Mouse (Mus musculus) forebrain, embryonic 11.5 days (tissue): ENCODE measurements around the gene Mea1. TPM values are rescaled to one million over a fixed set of nuclear protein-coding genes. Genes with fewer than 3 reads are reported as not detected.

Source experiments
- ATAC-seq: fragments of 200-750 bp; cut with Nextera tagmentation; replicated peaks from 2 replicates; pipeline ENCODE4 v1.8.0; 2017; ENCODE audit warnings: moderate TSS enrichment; ENCODE audit not compliant: low FRiP score
- DNase-seq: peaks from one replicate; pipeline ENCODE4 v3.0.0-alpha.2; 2017; ENCODE audit warnings: low spot score
- H3K27ac ChIP-seq: fragments of 300-500 bp; sonication (generic); 2 replicates; pipeline ENCODE4 v1.5.1; 2014; ENCODE audit warnings: low read depth, low read length
- H3K27me3 ChIP-seq: fragments of 300-500 bp; sonication (generic); 2 replicates; pipeline ENCODE4 v1.6.1; 2014; ENCODE audit warnings: mild to moderate bottlenecking, low read length, mixed read lengths; ENCODE audit not compliant: control insufficient read depth, insufficient read depth
- H3K36me3 ChIP-seq: fragments of 300-500 bp; sonication (generic); 2 replicates; pipeline ENCODE4 v1.6.1; 2014; ENCODE audit warnings: mild to moderate bottlenecking, low read length, moderate library complexity, mixed read lengths; ENCODE audit not compliant: control insufficient read depth, insufficient read depth
- H3K4me1 ChIP-seq: fragments of 300-500 bp; sonication (generic); replicated peaks from 2 replicates; pipeline ENCODE4 v1.6.1; 2014; ENCODE audit warnings: low read length, mixed read lengths; ENCODE audit not compliant: control insufficient read depth, insufficient read depth
- H3K4me2 ChIP-seq: fragments of 300-500 bp; sonication (generic); 2 replicates; pipeline ENCODE4 v1.6.1; 2014; ENCODE audit warnings: low read depth, mild to moderate bottlenecking, low read length, moderate library complexity, mixed read lengths; ENCODE audit not compliant: severe bottlenecking
- H3K4me3 ChIP-seq: fragments of 300-500 bp; sonication (generic); 2 replicates; pipeline ENCODE4 v1.5.1; 2014; ENCODE audit warnings: low read depth, low read length
- H3K9ac ChIP-seq: fragments of 300-500 bp; sonication (generic); 2 replicates; pipeline ENCODE4 v1.6.1; 2014; ENCODE audit warnings: low read length
- H3K9me3 ChIP-seq: fragments of 300-500 bp; sonication (generic); 2 replicates; pipeline ENCODE4 v1.6.1; 2016; ENCODE audit warnings: low read length, mixed read lengths; ENCODE audit not compliant: control insufficient read depth
- WGBS: fragments of 180-500 bp; shearing (Covaris S2); extraction: QIAGEN DNeasy Blood & Tissue Kit; methylation state at CpG from one replicate; pipeline ENCODE4 v1.1.7; 2014; 5-methylcytosine and 5-hydroxymethylcytosine counted together
- polyA plus RNA-seq: library from polyadenylated mRNA; unstranded; fragments of >200 nt; fragmentation: Nextera tagmentation; extraction: Ambion mirVana; gene quantifications from 2 replicates; pipeline ENCODE4 v1.2.1, GENCODE M21; 2014

Mea1 gene
- polyA plus RNA-seq, 1 experiment from 2014 or later: 167 TPM

- 88% methylated on average over 7 of the region's 7 CpGs for WGBS
- no peaks in the 10 kb centered on the region for H3K4me1 ChIP-seq
Measured at GRCm38 (mm10) chr17:46721077-46721476, 42.5 kb downstream of the Mea1 start.

GRCm38 (mm10) chr17:46724477-46725084 lies 46.0 kb downstream of the Mea1 start:
- ATAC-seq: no peak

More at GRCm38 (mm10) chr17:46721077-46721476, 42.5 kb downstream of the Mea1 start:
- no peak overlapping the region for H3K4me2 ChIP-seq
- H3K36me3 ChIP-seq: no peaks in the 10 kb centered on the region; the same call in 1 of the 2 replicates
- ATAC-seq (no peak), DNase-seq (no peak)
- H3K9ac ChIP-seq: no peak overlapping the region
- no peaks in the 10 kb centered on the region for H3K9me3 ChIP-seq
- no peak overlapping the region for H3K4me3 ChIP-seq
- no peaks in the 10 kb centered on the region for H3K27me3 ChIP-seq
- no peak overlapping the region for H3K27ac ChIP-seq

DNA sequence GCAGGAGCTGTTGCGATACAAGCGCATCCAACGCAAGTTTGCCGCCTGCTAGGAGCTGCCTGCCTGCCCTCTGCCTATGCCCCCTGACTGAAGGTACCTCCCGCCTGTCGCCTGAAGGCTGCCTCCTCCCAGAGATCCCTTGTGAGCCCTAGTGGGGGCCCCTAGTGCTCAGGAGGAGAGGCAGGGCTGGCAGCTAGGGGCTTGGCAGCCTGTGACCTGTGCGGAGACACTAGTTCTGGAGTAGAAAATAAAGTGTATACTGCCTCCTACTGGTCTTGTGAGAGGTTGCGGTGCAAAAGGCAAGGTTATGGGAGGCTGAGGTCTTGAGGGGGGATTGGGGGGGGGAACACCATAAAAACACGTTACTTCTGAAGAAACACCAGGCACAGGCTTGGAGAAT lies 46.7 kb downstream of the Mea1 start:
- H3K9ac ChIP-seq: no peak overlapping the region
- no peak overlapping the region for H3K27ac ChIP-seq
- H3K4me3 ChIP-seq: no peak overlapping the region
- peak; percentile 74 for DNase-seq
- peaks cover 6% of the 10 kb centered on the region for H3K27me3 ChIP-seq
- 44% methylated on average over 9 of the region's 9 CpGs for WGBS
- no peaks in the 10 kb centered on the region for H3K36me3 ChIP-seq
- H3K9me3 ChIP-seq: no peaks in the 10 kb centered on the region
- no peaks in the 10 kb centered on the region for H3K4me1 ChIP-seq
- ATAC-seq: peak; percentile 43; the same call in 1 of the 2 replicates
- H3K4me2 ChIP-seq: no peak overlapping the region

More at GRCm38 (mm10) chr17:46724477-46725084, 46.0 kb downstream of the Mea1 start:
- Histone ChIP-seq H3K27me3 (peaks cover 5% of the 10 kb centered on the region), H3K9ac (no peak overlapping the region), H3K4me2 (no peak overlapping the region), H3K4me1 (no peaks in the 10 kb centered on the region), H3K4me3 (no peak overlapping the region), H3K27ac (no peak overlapping the region), H3K36me3 (no peaks in the 10 kb centered on the region), H3K9me3 (no peaks in the 10 kb centered on the region)
- no peak for DNase-seq
- WGBS: 87% methylated on average over 14 of the region's 20 CpGs

DNA sequence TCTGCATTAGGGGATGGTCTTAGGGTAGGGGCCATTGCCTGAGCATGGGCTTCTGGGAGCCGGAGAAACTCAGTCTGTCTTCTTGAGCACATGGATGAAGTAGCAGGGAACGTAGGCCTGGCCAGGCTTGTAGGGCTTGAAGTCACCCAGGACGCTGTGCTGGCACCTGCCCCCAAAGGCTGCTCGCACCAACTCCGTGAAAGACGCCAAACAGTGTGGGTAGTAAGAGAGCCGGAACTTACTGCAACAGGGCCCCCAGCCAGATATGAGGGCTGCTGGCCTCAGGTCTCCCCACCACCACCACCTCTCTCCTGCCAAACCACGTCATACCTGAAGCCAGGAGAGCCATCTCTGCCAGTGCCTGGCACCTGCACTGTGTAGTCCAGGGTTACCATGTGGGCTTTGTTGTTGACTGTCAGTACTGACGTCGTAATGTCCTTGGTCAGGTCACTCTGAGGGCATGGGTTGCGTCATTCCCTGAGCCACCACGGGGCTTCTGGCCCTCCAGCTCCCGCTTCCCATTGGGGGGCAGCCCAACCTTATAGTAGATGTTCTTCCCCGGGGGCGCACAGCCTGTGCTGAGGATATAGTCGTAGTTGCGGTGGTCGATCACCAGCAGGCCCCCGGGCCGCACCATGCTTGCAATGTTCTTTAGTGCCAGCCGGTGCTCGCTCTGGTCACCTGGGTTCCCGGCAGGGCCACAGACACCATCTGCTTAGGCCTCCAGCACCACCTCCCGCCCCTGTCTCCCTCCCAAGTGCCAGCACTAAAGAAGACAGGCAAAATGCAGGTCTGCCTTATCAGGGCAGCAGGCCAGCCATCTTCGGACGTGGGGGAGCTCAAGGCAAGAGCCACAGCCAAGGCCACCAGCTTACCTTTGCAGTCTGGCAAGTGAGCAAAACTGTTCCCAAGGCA lies 47.4 kb downstream of the Mea1 start:
- ATAC-seq (no peak), DNase-seq (no peak)
- Histone ChIP-seq H3K4me2 (no peak overlapping the region), H3K4me1 (no peaks in the 10 kb centered on the region), H3K27me3 (peaks cover 6% of the 10 kb centered on the region), H3K36me3 (no peaks in the 10 kb centered on the region), H3K9ac (no peak overlapping the region), H3K9me3 (no peaks in the 10 kb centered on the region), H3K27ac (no peak overlapping the region), H3K4me3 (no peak overlapping the region)
- WGBS: 94% methylated on average over 26 of the region's 26 CpGs

DNA sequence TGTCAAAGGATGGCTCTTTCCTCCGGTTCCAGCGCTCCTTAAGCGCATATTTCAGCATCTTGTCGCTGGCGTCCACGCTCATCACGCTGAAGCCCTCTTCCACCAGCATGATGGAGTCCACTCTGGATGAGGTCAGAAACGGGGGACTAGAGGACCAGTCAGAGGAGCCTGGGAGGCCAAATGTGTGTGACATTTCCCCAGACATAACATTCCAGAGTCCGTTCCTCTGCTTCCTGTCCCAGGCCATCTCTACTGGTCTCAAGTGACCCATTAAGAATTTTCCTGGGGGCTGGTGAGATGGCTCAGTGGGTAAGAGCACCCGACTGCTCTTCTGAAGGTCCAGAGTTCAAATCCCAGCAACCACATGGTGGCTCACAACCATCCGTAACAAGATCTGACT lies 48.7 kb downstream of the Mea1 start:
- Histone ChIP-seq H3K4me1 (no peaks in the 10 kb centered on the region), H3K36me3 (no peaks in the 10 kb centered on the region), H3K9me3 (no peaks in the 10 kb centered on the region), H3K27ac (no peak overlapping the region), H3K27me3 (peaks cover 6% of the 10 kb centered on the region), H3K4me2 (no peak overlapping the region), H3K9ac (no peak overlapping the region), H3K4me3 (no peak overlapping the region)
- 90% methylated on average over 11 of the region's 11 CpGs for WGBS
- no peak for DNase-seq
- ATAC-seq: no peak

DNA sequence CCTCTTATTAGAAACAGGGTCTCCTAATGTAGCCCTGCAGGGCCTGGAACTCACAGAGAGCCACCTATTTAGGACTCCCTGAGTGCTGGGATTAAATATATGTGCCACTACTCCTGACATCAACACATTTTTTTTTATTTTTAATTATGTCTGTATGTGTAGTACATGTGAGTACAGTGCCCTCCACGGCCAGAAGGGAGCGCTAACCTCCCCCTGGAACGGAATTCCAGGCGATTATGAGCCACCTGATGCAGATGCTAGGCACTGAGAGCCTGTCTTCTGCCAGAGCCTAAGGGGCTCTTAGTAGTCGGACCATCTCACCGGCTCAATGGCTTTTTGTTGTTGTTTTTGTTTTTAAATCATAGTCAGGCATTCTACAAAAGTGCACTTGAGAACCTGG lies 49.4 kb downstream of the Mea1 start:
- 39% methylated on average over 6 of the region's 6 CpGs for WGBS
- no peak overlapping the region for H3K9ac ChIP-seq

GRCm38 (mm10) chr17:46728496-46728895 lies 49.9 kb downstream of the Mea1 start:
- Histone ChIP-seq H3K4me1 (no peaks in the 10 kb centered on the region), H3K27ac (no peak overlapping the region), H3K9me3 (no peaks in the 10 kb centered on the region), H3K27me3 (peaks cover 6% of the 10 kb centered on the region), H3K9ac (no peak overlapping the region), H3K36me3 (no peaks in the 10 kb centered on the region), H3K4me2 (no peak overlapping the region), H3K4me3 (no peak overlapping the region)
- 53% methylated on average over 11 of the region's 11 CpGs for WGBS
- ATAC-seq (no peak), DNase-seq (no peak)

More for the DNA sequence above, 49.4 kb downstream of the Mea1 start:
- Histone ChIP-seq H3K4me2 (no peak overlapping the region), H3K4me3 (no peak overlapping the region), H3K9me3 (no peaks in the 10 kb centered on the region), H3K36me3 (no peaks in the 10 kb centered on the region), H3K27ac (no peak overlapping the region), H3K27me3 (peaks cover 6% of the 10 kb centered on the region), H3K4me1 (no peaks in the 10 kb centered on the region)
- DNase-seq (no peak), ATAC-seq (no peak)

DNA sequence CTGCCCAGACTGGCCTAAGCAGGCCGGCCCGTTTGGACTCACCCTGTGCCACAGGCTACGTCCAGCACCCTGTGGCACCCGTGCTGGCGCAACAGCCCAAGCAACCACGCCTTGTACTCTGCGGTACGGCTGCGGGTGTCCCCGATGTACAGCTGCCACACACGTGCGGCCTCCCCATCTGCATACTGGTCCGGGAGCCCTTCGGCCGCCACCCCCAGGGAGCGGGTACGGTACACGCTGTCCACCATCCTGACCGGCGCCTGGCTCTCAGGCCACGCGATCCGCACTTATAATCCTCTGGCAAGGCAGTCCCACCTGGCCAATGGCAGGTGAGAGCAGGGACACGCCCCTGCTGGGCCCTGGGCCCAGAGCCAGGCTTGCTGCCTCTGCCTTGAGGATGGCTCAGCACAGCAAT lies 50.3 kb downstream of the Mea1 start, which contains the start of gene Gnmt:
Gnmt (minus strand) TSS at position 265 of the 415 bp plus-strand sequence.
- Histone ChIP-seq H3K4me2 (no peak within 1 kb of the TSS), H3K27ac (no peak within 1 kb of the TSS), H3K27me3 (peaks cover 6% of the 10 kb centered on the region), H3K9me3 (no peaks in the 10 kb centered on the region), H3K36me3 (no peaks in the 10 kb centered on the region), H3K9ac (no peak within 1 kb of the TSS), H3K4me1 (no peaks in the 10 kb centered on the region), H3K4me3 (no peak within 1 kb of the TSS)
- WGBS: 16% methylated on average over 24 of the region's 24 CpGs
- 0 out of 2 replicates have a peak, but pooled peaks have one; percentile 33 for ATAC-seq
- DNase-seq: no peak
